Mouse (Mus musculus) embryonic facial prominence, embryonic 10.5 days (tissue): ENCODE measurements around the gene Hhat. TPM values are rescaled to one million over a fixed set of nuclear protein-coding genes. Genes with fewer than 3 reads are reported as not detected.
A peak's percentile ranks its signal among the peaks of the same experiment; 100 is the strongest.

Experiments
- DNase-seq: peaks from one replicate; pipeline ENCODE4 v3.0.0-alpha.2; 2017; ENCODE audit warnings: low spot score
- H3K27ac ChIP-seq: fragments of 300-500 bp; sonication (generic); replicated peaks from 2 replicates; pipeline ENCODE4 v1.5.1; 2016; ENCODE audit warnings: mild to moderate bottlenecking
- H3K27me3 ChIP-seq: fragments of 300-500 bp; sonication (generic); replicated peaks from 2 replicates; pipeline ENCODE4 v1.6.1; 2016; ENCODE audit warnings: low read depth, mild to moderate bottlenecking; ENCODE audit not compliant: poor library complexity, severe bottlenecking
- H3K36me3 ChIP-seq: fragments of 300-500 bp; sonication (generic); replicated peaks from 2 replicates; pipeline ENCODE4 v1.6.1; 2016; ENCODE audit warnings: mild to moderate bottlenecking, moderate library complexity
- H3K4me1 ChIP-seq: fragments of 300-500 bp; sonication (generic); 2 replicates; pipeline ENCODE4 v1.6.1; 2016
- H3K4me3 ChIP-seq: fragments of 300-500 bp; sonication (generic); 2 replicates; pipeline ENCODE4 v1.5.1; 2016; ENCODE audit warnings: mild to moderate bottlenecking, moderate library complexity
- H3K9me3 ChIP-seq: fragments of 300-500 bp; sonication (generic); 2 replicates; pipeline ENCODE4 v1.6.1; 2016; ENCODE audit warnings: mild to moderate bottlenecking
- WGBS: fragments of 180-500 bp; shearing (Covaris S2); methylation state at CpG from one replicate; pipeline ENCODE4 v1.1.7; 2016; 5-methylcytosine and 5-hydroxymethylcytosine counted together
- polyA plus RNA-seq: library from polyadenylated mRNA; unstranded; fragments of >200 nt; fragmentation: Nextera tagmentation; extraction: Ambion mirVana; gene quantifications from 2 replicates; pipeline ENCODE4 v1.2.1, GENCODE M21; 2016

Hhat gene
- polyA plus RNA-seq, 1 experiment from 2014 or later, result 9.9 TPM

DNA sequence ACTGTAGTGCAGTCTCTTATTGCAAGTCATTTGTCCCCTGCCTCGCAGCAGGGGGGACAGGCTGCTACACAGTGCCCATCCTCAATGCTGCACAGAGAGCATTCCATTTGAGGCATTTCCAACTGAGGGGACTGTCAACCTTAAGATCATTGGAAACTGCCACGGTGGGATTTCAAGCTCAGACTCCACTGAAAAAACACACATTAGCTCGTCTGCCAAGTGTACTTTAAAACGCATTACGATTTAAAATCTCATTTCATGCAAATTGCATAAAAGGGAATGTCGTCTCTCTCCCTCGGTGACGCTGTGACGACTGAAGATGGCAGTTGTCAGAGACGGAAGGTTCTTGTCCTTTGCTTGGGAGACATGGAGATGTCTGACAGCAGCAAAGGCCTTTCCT, 50.9 kb downstream of the Hhat start:
- 87% methylated on average over 10 of the region's 10 CpGs for WGBS

DNA sequence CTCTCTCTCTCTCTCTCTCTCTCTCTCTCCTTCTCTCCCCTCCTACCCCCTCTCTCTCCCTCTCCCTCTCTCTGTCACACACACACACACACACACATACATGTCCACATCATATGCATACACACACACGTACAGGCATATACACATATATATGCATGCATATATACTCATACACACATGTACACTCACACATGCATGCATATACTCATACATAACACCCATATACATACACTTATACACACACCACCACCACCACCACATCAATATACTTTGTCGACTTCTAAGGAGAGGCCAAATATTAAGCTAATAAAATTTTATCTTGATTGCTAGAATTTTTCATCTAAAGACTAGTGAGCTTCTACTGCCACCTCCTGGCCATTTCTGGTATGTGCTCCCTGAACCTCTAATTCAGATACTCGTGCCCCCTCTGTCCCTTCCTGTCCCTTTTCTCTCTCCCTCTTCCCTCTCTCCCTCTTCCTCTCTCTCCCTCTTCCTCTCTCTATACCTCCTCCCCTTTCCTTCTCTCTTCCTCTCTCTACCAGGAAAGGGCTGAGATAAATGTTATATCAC, 59.2 kb downstream of the Hhat start:
- H3K4me3 ChIP-seq, result no peak overlapping the region
- DNase-seq, result peak; percentile 59
- H3K36me3 ChIP-seq, result no peaks in the 10 kb centered on the region
- 39% methylated on average over 3 of the region's 3 CpGs for WGBS
- H3K27ac ChIP-seq, result no peak overlapping the region
- H3K4me1 ChIP-seq, result 0 out of 2 replicates have a peak, but pooled peaks cover 4% of the 10 kb centered on the region
- no peaks in the 10 kb centered on the region for H3K9me3 ChIP-seq
- H3K27me3 ChIP-seq, result no peaks in the 10 kb centered on the region

More for the DNA sequence above, 50.9 kb downstream of the Hhat start:
- no peaks in the 10 kb centered on the region for H3K9me3 ChIP-seq
- H3K36me3 ChIP-seq, result no peaks in the 10 kb centered on the region
- H3K27ac ChIP-seq, result no peak overlapping the region
- no peaks in the 10 kb centered on the region for H3K27me3 ChIP-seq
- H3K4me1 ChIP-seq, result no peaks in the 10 kb centered on the region
- no peak for DNase-seq
- no peak overlapping the region for H3K4me3 ChIP-seq

DNA sequence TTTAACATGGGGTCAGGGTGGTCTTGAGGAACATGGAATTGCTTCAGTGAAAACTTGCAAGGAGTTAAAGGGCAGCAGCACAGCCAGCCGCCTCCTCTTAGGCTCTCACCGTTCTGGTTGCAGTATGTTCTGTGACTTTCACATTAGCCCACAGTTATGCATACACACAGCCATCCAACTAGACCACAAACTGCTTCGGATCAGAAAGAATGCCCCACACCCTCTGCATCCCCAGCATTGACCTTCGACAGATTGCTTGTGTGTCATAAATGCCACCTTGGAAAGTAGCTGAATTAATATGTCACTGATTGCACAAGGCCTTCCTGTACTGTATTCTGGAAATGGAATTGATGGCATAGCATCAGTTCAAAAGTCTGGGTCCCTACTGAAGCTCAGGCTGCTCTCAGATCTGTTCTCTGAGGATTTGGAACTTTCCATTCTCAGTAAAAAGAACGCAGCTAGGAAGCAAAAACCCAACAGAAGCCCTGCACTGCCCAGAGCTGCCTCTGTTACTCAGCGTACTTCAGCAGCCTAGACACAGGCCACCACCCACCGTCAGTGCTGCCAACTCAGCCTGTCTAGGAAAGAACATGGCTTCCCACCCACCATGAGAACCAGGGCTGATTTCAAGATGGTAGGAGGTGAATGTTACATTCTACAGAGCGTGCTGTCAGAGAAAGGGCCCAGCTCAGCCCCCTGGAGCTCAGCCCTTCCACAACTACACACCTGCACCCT, 70.5 kb downstream of the Hhat start:
- Histone ChIP-seq H3K4me1 (0 out of 2 replicates have a peak, but pooled peaks cover 5% of the 10 kb centered on the region), H3K27me3 (no peaks in the 10 kb centered on the region), H3K9me3 (0 out of 2 replicates have a peak, but pooled peaks cover 3% of the 10 kb centered on the region), H3K4me3 (no peak overlapping the region), H3K36me3 (0 out of 2 replicates have a peak, but pooled peaks cover 4% of the 10 kb centered on the region), H3K27ac (no peak overlapping the region)
- no peak for DNase-seq
- 89% methylated on average over 8 of the region's 8 CpGs for WGBS

DNA sequence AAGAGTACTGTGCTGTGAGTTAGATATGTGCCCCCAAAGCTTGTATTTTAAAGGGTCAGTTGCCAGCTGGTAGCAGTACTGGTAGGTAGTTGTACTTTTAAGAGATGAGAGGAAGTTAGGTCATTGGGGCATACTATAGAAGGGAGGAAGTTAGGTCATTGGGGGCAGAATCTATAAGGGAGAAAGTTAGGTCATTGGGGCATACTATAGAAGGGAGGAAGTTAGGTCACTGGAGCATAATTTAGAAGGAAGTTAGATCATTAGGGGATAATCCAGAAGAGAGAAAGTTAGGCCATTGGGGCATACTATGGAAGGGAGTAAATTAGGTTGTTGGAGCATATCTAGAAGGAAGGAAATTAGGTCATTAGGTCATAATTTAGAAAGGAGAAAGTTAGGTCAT, 71.9 kb downstream of the Hhat start:
- no peaks in the 10 kb centered on the region for H3K27me3 ChIP-seq
- no peak overlapping the region for H3K27ac ChIP-seq
- DNase-seq, result no peak
- no peaks in the 10 kb centered on the region for H3K36me3 ChIP-seq
- H3K4me1 ChIP-seq, result 0 out of 2 replicates have a peak, but pooled peaks cover 5% of the 10 kb centered on the region
- H3K4me3 ChIP-seq, result no peak overlapping the region
- 0 out of 2 replicates have a peak, but pooled peaks cover under 1% of the 10 kb centered on the region for H3K9me3 ChIP-seq

DNA sequence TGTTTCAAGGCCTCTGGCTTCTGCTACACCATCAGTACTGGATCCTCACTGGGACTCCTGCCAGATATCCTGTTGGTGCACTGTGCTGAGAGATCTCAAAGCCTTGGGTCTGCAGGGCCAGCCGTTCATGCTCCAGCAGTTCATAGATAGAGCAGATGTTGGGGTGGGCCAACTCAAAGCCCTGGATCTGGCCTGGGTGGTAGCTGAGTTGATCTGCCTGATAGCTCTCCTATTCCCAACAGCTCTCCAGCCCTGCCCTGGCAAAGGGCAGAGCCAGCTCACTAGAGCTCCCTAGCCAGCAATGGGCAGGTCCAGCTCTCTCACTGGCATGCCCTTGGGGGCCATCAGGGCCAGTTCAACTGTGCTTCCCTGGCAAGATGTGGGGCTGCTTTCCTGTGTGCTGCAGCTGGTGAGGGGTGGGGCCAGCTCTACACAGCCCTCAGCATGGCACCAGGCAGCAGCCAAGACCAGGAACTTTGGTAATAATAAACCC, 74.6 kb downstream of the Hhat start:
- no peaks in the 10 kb centered on the region for H3K9me3 ChIP-seq
- H3K4me3 ChIP-seq, result no peak overlapping the region
- no peak for DNase-seq
- peaks cover 9% of the 10 kb centered on the region for H3K4me1 ChIP-seq
- WGBS, result 76% methylated on average over 1 of the region's 1 CpGs
- H3K36me3 ChIP-seq, result no peaks in the 10 kb centered on the region
- H3K27me3 ChIP-seq, result no peaks in the 10 kb centered on the region
- H3K27ac ChIP-seq, result no peak overlapping the region

DNA sequence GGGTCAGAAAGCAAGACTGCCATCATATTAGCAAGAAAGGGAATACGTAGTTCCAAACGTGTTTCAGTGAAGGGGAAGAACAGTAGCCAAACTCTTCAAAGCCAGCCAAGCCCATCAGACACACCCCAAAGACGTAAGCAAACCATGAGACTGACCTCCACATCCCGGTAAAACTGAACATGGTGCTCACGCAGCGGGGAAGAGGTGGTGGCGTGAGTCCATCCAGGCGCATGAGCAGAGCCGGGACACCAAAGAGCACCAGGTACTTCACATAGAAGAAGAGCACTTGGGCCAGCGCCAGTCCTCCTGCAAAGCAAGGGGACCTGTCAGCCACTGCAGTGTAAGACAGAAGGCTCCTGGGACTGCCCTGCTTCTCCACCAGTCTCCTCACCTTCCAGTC, 77.4 kb downstream of the Hhat start:
- Histone ChIP-seq H3K4me1 (peaks cover 13% of the 10 kb centered on the region), H3K4me3 (no peak overlapping the region), H3K36me3 (no peaks in the 10 kb centered on the region), H3K27me3 (no peaks in the 10 kb centered on the region), H3K9me3 (no peaks in the 10 kb centered on the region), H3K27ac (no peak overlapping the region)
- WGBS, result 92% methylated on average over 10 of the region's 10 CpGs
- DNase-seq, result no peak

DNA sequence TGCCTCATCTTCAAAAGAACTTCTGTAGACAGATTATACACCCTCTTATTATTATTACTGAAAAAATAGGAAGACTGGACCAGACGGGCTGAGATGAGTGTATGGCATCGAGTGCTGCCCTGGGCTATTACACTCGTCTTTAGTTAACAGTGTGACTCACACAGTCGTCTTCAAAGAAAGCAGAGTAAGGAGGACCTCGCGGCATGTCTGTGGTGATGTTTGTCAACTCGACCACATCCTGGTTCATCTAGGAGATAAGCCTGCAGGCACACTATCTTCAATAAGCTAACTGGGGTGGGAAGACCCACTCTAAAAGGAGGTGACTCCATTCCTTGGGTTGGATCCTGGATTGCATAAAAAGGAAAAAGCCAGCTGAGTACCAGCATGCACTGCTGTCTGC, 78.0 kb downstream of the Hhat start:
- H3K4me1 ChIP-seq, result peaks cover 13% of the 10 kb centered on the region
- no peaks in the 10 kb centered on the region for H3K9me3 ChIP-seq
- H3K27me3 ChIP-seq, result no peaks in the 10 kb centered on the region
- 79% methylated on average over 7 of the region's 7 CpGs for WGBS
- no peak for DNase-seq
- no peak overlapping the region for H3K4me3 ChIP-seq
- H3K36me3 ChIP-seq, result no peaks in the 10 kb centered on the region
- H3K27ac ChIP-seq, result no peak overlapping the region

DNA sequence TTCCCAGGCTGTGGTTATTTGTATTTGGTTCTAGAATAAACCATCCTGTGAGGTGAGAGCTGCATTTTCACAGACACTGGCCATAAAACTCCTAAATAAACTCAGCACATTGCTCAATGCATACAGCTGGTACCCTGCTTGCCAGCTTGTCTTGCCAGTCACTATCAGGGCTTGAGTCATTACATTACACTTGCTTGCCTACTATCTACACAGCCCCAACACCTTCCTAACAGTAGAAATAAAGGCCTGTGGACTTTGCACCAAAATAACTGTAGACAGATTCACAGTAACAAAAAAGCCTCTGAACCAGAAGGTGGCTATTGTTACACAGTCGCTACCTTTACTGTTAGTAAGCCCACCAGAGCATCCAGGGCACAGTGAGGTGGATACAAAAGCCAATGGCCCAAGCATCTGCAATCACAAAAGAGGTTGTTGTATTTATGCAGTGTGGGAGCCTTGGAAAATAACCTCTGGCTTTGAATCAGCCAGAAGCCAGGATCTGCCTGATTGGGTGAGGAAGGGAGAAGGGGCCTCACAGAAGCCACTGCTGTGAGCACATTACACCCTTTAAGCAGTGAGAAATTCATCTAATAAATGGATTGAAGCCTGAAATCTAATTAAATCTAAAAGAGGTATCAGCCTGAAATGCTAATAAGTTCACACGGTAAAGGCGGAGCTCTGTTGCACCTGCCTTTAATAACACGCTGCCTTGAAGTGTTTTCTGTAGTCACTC, 88.6 kb downstream of the Hhat start:
- no peak for DNase-seq
- Histone ChIP-seq H3K27me3 (no peaks in the 10 kb centered on the region), H3K27ac (no peak overlapping the region), H3K36me3 (no peaks in the 10 kb centered on the region), H3K9me3 (no peaks in the 10 kb centered on the region), H3K4me3 (no peak overlapping the region), H3K4me1 (peaks cover 4% of the 10 kb centered on the region)
- 88% methylated on average over 4 of the region's 4 CpGs for WGBS

DNA sequence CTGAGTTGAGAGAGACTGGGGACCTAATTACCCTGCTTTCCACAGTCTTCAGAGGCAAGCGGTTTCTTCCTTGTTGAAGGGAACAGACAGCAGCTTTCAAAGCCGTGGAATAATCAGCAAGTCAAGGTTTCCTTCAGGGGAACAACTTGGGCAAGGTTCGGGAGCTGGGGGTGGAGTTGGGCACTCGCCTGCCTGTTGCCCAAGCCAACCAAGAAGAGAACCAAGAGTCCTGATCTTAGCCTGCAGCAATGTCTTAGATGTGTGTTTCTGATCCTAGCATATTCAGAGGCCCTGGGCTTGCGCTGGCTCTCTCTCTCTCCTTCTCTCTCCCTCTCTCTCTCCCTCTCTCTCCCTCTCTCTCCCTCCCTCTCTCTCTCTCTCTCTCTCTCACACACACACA, 93.8 kb downstream of the Hhat start:
- no peak for DNase-seq
- 79% methylated on average over 5 of the region's 5 CpGs for WGBS
- H3K36me3 ChIP-seq, result peaks cover 6% of the 10 kb centered on the region; the same call in 1 of the 2 replicates
- H3K9me3 ChIP-seq, result peaks cover 7% of the 10 kb centered on the region
- H3K4me3 ChIP-seq, result no peak overlapping the region
- H3K4me1 ChIP-seq, result peaks cover 17% of the 10 kb centered on the region
- no peak overlapping the region for H3K27ac ChIP-seq
- no peaks in the 10 kb centered on the region for H3K27me3 ChIP-seq

DNA sequence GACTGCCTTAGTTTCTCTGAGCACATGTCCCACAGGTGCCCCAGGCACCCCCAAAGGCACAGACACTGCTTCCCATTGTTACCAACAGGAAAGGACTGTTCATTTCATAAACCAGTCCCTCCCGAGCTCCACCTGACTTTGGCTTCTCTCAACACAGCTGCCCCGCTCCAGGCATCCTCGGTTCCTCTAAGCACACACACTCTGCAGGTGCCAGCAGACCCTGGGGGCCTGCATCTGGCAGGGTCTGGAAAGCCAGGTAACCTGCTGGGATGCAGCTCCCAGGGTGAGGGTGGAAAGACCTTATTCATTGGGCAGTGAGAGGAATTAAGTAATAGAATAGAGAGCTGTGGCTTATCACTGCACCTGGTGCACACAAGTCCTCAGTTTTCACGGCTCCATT, 107.4 kb downstream of the Hhat start:
- H3K27ac ChIP-seq, result no peak overlapping the region
- DNase-seq, result no peak
- peaks cover 3% of the 10 kb centered on the region; the same call in 1 of the 2 replicates for H3K9me3 ChIP-seq
- 67% methylated on average over 4 of the region's 4 CpGs for WGBS
- no peak overlapping the region for H3K4me3 ChIP-seq
- H3K27me3 ChIP-seq, result no peaks in the 10 kb centered on the region
- H3K36me3 ChIP-seq, result peaks cover 8% of the 10 kb centered on the region
- peaks cover 8% of the 10 kb centered on the region for H3K4me1 ChIP-seq

DNA sequence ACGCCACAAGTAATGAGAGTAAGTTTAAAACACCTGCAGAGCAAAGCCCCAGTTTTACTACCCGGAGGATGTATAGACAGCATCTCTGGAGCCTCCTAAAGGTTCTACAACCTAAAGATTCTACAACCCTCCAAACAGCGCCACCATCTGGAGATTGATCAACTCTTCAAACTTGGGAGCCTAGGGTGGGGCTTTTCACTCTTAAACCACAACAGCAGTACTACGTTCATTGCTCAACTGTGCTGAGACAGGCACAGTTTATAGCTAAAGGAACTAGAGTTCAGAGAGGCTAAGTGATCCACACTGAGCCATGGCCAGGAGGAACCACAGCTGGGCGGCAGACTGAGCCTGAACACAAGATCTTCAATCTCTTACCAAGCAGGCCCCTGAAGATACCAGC, 107.9 kb downstream of the Hhat start:
- Histone ChIP-seq H3K36me3 (peaks cover 8% of the 10 kb centered on the region), H3K4me1 (peaks cover 8% of the 10 kb centered on the region), H3K4me3 (no peak overlapping the region), H3K9me3 (peaks cover 3% of the 10 kb centered on the region; the same call in 1 of the 2 replicates), H3K27me3 (no peaks in the 10 kb centered on the region), H3K27ac (no peak overlapping the region)
- WGBS, result 72% methylated on average over 5 of the region's 5 CpGs
- no peak for DNase-seq

DNA sequence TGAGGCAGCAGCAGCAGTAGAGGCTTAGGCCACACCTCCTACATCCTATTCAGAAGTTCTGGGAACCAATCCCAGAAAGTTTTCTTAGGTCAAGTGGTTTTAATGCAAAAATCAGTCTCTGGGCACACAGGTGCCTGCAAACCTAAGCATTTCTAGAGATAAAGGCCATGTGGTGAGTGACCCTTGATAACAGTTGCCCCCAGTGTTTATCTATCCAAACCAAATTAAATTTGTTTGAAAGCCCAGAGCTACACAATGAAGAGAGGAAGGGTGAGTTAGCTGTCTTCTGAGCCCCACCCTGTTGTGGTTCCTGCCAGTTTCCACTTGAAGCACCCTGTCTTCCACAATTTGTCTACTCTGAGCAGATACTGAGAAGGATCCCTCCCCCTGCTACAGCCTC, 109.4 kb downstream of the Hhat start:
- Histone ChIP-seq H3K9me3 (peaks cover 3% of the 10 kb centered on the region; the same call in 1 of the 2 replicates), H3K27me3 (no peaks in the 10 kb centered on the region), H3K27ac (no peak overlapping the region), H3K36me3 (peaks cover 8% of the 10 kb centered on the region), H3K4me3 (no peak overlapping the region), H3K4me1 (peaks cover 8% of the 10 kb centered on the region)
- no peak for DNase-seq
